Mouse (Mus musculus) heart, embryonic 14.5 days (tissue): ENCODE results near the gene Thbs3. TPM values are rescaled to one million over a fixed set of nuclear protein-coding genes. Genes with fewer than 3 reads are reported as not detected.

Source experiments
- ATAC-seq: fragments of 200-750 bp; cut with Nextera tagmentation; 2 replicates; pipeline ENCODE4 v1.8.0; 2017; ENCODE audit warnings: low read depth, moderate TSS enrichment; ENCODE audit not compliant: insufficient number of reproducible peaks, insufficient read depth, low FRiP score
- H3K27ac ChIP-seq, 2 experiments: fragments of 200-500 bp in 1 of 2; fragments of 300-500 bp in 1 of 2; sonication (generic) in 1 of 2; replicated peaks in 1 of 2; 2 replicates each; pipeline ENCODE4 v1.5.1; 2012 to 2014; ENCODE audit warnings: low read depth in 2 of 2, low read length in 2 of 2, control low read depth in 1 of 2, mild to moderate bottlenecking in 1 of 2, mixed read lengths in 1 of 2; ENCODE audit not compliant: control insufficient read depth in 1 of 2, insufficient read depth in 1 of 2
- H3K27me3 ChIP-seq: fragments of 300-500 bp; sonication (generic); 2 replicates; pipeline ENCODE4 v1.6.1; 2014; ENCODE audit warnings: mild to moderate bottlenecking, low read length, control low read depth; ENCODE audit not compliant: control insufficient read depth, insufficient read depth
- H3K36me3 ChIP-seq: fragments of 300-500 bp; sonication (generic); 2 replicates; pipeline ENCODE4 v1.6.1; 2014; ENCODE audit warnings: mild to moderate bottlenecking, control low read depth, low read length, mixed read lengths; ENCODE audit not compliant: control insufficient read depth, insufficient read depth
- H3K4me1 ChIP-seq, 2 experiments: fragments of 200-500 bp in 1 of 2; fragments of 300-500 bp in 1 of 2; sonication (generic) in 1 of 2; 2 replicates each; pipeline ENCODE4 v1.6.1; 2012 to 2014; ENCODE audit warnings: low read length in 2 of 2, control low read depth in 1 of 2, mixed read lengths in 1 of 2; ENCODE audit not compliant: control insufficient read depth in 2 of 2, insufficient read depth in 2 of 2
- H3K4me2 ChIP-seq: fragments of 300-500 bp; sonication (generic); 2 replicates; pipeline ENCODE4 v1.6.1; 2014; ENCODE audit warnings: mild to moderate bottlenecking, low read length
- H3K4me3 ChIP-seq, 2 experiments: fragments of 200-500 bp in 1 of 2; fragments of 300-500 bp in 1 of 2; sonication (generic) in 1 of 2; 2 replicates each; pipeline ENCODE4 v1.5.1; 2012 to 2014; ENCODE audit warnings: low read length in 2 of 2, mild to moderate bottlenecking in 2 of 2, control low read depth in 1 of 2, low read depth in 1 of 2, moderate library complexity in 1 of 2; ENCODE audit not compliant: control insufficient read depth in 1 of 2, insufficient read depth in 1 of 2
- H3K9ac ChIP-seq: fragments of 300-500 bp; sonication (generic); 2 replicates; pipeline ENCODE4 v1.6.1; 2014; ENCODE audit warnings: mild to moderate bottlenecking, low read length
- H3K9me3 ChIP-seq: fragments of 300-500 bp; sonication (generic); 2 replicates; pipeline ENCODE4 v1.6.1; 2016; ENCODE audit warnings: low read length, control low read depth; ENCODE audit not compliant: control insufficient read depth
- WGBS: fragments of 180-500 bp; shearing (Covaris S2); extraction: QIAGEN DNeasy Blood & Tissue Kit; methylation state at CpG from one replicate; pipeline ENCODE4 v1.1.7; 2014; 5-methylcytosine and 5-hydroxymethylcytosine counted together
- polyA plus RNA-seq: library from polyadenylated mRNA; unstranded; fragments of >200 nt; fragmentation: Nextera tagmentation; extraction: Ambion mirVana; gene quantifications from 2 replicates; pipeline ENCODE4 v1.2.1, GENCODE M21; 2014

The Thbs3 gene
- polyA plus RNA-seq, 1 experiment from 2014 or later, result 14.5 TPM

DNA sequence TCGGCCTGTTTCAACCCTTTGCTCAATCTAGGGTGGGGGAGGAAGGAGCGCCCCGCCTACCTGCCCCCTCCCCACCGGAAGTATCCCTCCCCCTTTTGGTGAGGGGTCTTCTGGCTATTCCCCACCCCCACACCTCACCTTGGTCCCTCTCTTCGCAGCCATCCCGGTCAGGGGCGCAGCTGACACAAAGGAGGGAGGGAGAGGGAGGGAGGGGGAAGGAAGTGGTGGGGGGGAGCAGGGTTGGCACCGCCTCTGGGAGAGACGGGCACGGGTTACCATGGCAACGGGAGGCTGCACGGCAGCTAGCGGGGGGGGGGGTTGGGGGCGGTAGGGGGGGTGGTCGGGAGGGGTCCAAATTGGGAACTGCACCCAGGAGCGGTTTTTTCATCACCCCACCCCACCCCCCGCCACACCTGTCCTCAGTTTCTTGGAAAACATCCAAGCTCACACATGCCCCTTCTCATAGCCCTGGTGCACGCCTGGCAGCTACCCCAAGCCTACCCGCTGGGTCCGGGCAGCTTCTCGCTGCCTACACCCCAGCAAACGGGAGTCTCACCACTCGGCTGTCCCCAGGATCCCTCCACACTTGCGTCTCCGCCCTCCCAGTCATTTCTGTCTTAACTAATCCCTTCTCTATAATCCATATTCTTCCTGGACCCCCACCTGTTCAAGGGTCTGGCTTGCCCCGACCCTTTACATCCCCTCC is 30.2 kb downstream of the Thbs3 start:
- peaks cover 11% of the 10 kb centered on the region for H3K36me3 ChIP-seq
- H3K9ac ChIP-seq, result peak overlapping the region; percentile 52
- peak overlapping the region; percentile 30 to 35 for H3K4me3 ChIP-seq
- ATAC-seq, result no peak
- peaks cover 25% of the 10 kb centered on the region for H3K27me3 ChIP-seq
- WGBS, result under 1% methylated on average over 18 of the region's 26 CpGs
- peaks cover 8 to 29% of the 10 kb centered on the region in 2 experiments for H3K4me1 ChIP-seq
- no peak overlapping the region for H3K27ac ChIP-seq
- no peaks in the 10 kb centered on the region for H3K9me3 ChIP-seq
- peak overlapping the region; percentile 88 for H3K4me2 ChIP-seq

DNA sequence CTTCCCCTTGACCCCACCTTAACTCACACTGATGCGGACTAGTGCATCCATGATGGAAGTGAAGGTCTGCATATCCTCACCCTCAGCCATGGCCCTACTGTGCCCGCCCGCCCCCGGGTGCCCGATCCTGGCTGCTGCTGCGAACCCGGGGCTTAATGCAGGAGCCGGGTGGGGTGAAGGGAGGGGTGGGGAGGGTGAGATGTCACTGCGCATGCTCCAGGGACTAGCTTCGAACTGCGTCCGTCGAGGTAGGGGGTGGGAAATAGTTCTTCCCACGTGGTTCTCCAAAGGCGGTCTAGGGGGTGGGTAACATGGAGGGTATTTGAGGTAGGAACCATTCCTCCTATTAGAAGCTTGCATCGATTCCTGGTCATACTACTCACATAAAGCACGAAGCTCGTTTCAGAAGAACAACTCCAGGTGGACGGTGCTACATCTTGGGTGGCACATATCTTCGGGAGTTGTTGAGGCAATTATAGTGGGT is 30.8 kb downstream of the Thbs3 start, which contains the start of gene Krtcap2:
Gene Krtcap2 (plus strand): TSS at position 279 of the 484 bp plus-strand sequence.
- H3K36me3 ChIP-seq, result peaks cover 11% of the 10 kb centered on the region
- peaks cover 25% of the 10 kb centered on the region for H3K27me3 ChIP-seq
- peak within 1 kb of the TSS; percentile 69 to 88 for H3K4me3 ChIP-seq
- peak within 1 kb of the TSS; percentile 84 for H3K9ac ChIP-seq
- H3K9me3 ChIP-seq, result no peaks in the 10 kb centered on the region
- ATAC-seq, result 0 out of 2 replicates have a peak, but pooled peaks have one; percentile 10
- H3K4me2 ChIP-seq, result peak within 1 kb of the TSS; percentile 88
- peaks cover 10 to 29% of the 10 kb centered on the region in 2 experiments for H3K4me1 ChIP-seq
- peak within 1 kb of the TSS; percentile 18 to 75 for H3K27ac ChIP-seq
- 5% methylated on average over 20 of the region's 20 CpGs for WGBS

DNA sequence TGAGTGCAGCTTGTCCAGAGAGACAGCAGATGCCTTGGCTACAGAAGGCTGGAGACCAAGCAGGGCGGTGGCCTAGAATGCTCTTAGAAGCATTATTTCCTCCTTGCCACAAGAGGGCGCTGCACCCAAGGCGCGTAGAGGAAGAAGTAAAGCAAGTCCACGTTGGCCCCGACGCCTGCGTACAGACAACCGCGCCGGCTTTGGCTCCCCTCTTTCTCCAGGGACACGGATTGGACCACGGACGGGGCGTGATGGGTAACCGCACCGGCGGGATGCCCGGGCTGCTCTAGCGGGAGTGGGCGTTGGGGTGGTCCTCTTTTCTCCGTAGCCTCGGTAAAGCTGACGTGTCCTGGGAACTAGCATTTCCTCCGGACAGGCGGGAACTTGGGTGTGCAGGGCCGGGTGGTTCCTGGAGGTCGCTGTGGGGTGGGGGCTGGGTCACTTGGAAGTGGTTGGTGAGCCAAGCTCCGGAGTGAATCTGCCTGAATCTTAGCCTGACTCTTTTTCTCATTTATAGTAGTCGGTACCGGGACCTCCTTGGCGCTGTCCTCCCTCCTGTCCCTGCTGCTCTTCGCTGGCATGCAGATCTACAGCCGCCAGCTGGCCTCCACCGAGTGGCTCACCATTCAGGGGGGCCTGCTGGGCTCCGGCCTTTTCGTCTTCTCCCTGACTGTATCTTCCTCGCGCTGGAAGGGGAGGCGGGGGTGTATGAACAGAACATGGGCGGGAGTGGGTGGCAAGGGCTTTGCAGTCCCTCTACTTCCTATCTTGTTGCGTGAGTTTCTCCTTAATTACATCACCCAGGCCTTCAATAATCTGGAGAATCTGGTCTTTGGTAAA is 31.5 kb downstream of the Thbs3 start, which contains the start of gene Trim46:
Gene Trim46 (minus strand): TSS at position 49 of the 840 bp plus-strand sequence.
- Histone ChIP-seq H3K9ac (peak within 1 kb of the TSS; percentile 84), H3K4me1 (peaks cover 18 to 37% of the 10 kb centered on the region in 2 experiments), H3K9me3 (no peaks in the 10 kb centered on the region), H3K4me3 (peak within 1 kb of the TSS; percentile 69 to 88), H3K27me3 (peaks cover 25% of the 10 kb centered on the region), H3K36me3 (peaks cover 11% of the 10 kb centered on the region), H3K4me2 (peak within 1 kb of the TSS; percentile 88), H3K27ac (peak within 1 kb of the TSS; percentile 18 to 75)
- 1% methylated on average over 42 of the region's 42 CpGs for WGBS
- ATAC-seq, result peak; percentile 71

DNA sequence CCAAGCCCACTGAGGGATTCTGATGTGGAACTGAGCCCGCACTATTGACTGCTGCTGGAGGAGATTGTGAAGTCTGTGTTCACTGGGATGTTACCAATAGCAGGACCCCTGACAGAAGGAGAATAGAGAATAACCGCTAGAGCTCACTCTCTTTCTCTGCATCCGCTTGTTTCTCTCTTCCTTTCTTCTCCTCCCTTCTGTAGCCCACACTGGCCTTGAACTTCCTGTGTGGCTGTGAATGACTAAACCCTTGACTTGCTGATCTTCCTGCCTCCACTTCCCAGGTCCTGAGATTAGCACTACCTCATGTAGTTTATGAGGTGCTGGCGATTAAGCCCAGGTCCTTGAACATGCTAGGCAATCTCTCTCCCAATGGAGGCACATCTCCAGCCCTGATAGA is 32.5 kb downstream of the Thbs3 start:
- no peak overlapping the region for H3K4me3 ChIP-seq
- no peaks in the 10 kb centered on the region for H3K9me3 ChIP-seq
- peaks cover 18 to 38% of the 10 kb centered on the region in 2 experiments for H3K4me1 ChIP-seq
- no peak for ATAC-seq
- H3K36me3 ChIP-seq, result peaks cover 11% of the 10 kb centered on the region
- peak overlapping the region; percentile 88 for H3K4me2 ChIP-seq
- peak overlapping the region; percentile 84 for H3K9ac ChIP-seq
- peaks cover 27% of the 10 kb centered on the region for H3K27me3 ChIP-seq
- WGBS, result 76% methylated on average over 4 of the region's 4 CpGs
- no peak overlapping the region for H3K27ac ChIP-seq

DNA sequence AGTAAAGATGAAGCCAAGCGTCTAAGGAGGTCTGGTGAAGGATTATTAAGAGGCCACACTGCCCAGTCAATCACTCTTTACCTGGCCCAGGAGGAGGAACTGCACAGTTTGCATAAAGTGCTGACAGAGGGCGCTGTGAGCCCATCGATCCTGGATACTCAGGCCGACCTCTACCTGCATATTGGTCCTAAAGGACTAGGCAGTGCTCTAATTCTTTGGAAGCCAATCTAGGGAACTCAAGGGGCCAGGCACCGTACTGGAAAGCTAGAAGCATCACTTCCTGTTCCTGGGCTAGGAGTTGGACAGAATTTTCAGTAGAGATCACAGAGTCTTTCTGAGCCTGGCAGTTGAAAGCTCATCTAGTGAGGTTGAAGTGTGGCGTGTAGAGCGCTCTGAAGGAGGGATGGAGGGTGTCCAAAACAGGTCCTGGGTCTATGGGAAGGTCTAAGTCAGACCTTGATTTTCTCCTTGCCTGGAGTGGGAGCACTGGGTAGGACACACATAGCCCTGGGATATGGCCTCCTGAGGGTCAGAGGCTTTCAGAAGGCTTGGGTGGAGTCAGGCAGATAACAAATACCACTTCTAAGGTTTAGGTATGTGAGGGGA is 35.6 kb downstream of the Thbs3 start:
- Histone ChIP-seq H3K4me2 (no peak overlapping the region), H3K4me1 (peaks cover 13 to 23% of the 10 kb centered on the region in 2 experiments), H3K9me3 (no peaks in the 10 kb centered on the region), H3K36me3 (peaks cover 11% of the 10 kb centered on the region), H3K27ac (peak overlapping the region; percentile 24 to 42; a peak in 2 of 4 replicates), H3K27me3 (peaks cover 3% of the 10 kb centered on the region; the same call in 1 of the 2 replicates), H3K4me3 (no peak overlapping the region), H3K9ac (no peak overlapping the region)
- WGBS, result 16% methylated on average over 7 of the region's 7 CpGs
- no peak for ATAC-seq

DNA sequence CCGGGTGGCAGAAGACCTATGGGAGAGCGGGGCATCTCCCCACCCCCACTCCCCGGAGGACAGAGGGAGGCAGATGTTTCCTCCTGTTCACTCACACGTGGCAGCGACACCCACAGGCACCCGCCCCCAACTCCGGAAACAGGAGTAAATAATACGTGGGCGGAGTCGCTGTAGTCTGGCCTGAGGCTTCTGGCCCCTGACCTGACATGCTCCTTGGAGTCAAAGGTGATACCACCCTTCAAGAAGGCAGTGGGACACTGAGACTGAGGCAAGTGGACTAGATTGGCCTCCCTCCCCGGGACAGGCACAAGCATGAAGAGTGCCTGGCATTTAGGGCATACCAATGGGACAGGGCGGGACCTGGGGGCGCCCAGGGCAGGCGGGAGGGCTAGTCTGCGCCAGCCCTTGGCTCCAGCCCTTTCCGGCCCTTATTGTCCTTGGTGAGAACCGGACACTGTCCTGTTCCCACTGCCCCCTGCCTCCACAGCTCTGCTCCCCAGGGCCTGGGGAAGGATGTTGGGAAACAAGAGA is 36.5 kb downstream of the Thbs3 start:
- Histone ChIP-seq H3K9me3 (no peaks in the 10 kb centered on the region), H3K4me1 (peaks cover 13 to 17% of the 10 kb centered on the region in 2 experiments), H3K27me3 (peaks cover 3% of the 10 kb centered on the region; the same call in 1 of the 2 replicates), H3K9ac (0 out of 2 replicates have a peak overlapping the region, but pooled peaks have one; percentile 18), H3K36me3 (peaks cover 11% of the 10 kb centered on the region), H3K4me2 (peak overlapping the region; percentile 42), H3K27ac (peak overlapping the region; percentile 56 to 83), H3K4me3 (0 out of 4 replicates have a peak overlapping the region, but pooled peaks of 1 of the 2 experiments have one; percentile 6)
- 9% methylated on average over 17 of the region's 17 CpGs for WGBS
- ATAC-seq, result peak; percentile 66

DNA sequence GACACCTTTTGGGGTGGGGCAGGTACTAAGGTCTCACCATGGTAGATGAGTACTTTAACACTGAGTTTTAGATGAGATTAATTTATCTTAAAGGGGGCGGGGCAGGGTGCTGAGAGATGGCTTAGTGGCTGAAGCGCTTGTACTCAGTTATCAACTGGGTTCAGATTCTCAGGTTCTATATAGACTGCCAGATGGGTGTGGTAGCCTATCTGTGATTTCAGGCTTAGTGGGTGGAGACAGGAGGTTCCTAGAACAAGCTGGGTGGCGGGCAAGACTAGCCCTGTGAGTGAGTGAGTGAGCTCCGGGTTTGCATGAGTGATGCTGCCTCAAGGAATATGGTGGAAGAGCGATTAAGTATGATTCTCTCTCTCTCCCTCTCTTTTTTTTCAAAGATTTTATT is 40.0 kb downstream of the Thbs3 start:
- no peak overlapping the region for H3K27ac ChIP-seq

More for the DNA sequence above, 40.0 kb downstream of the Thbs3 start:
- Histone ChIP-seq H3K9me3 (no peaks in the 10 kb centered on the region), H3K4me3 (no peak overlapping the region), H3K27me3 (peaks cover 3% of the 10 kb centered on the region; the same call in 1 of the 2 replicates), H3K4me1 (peaks cover 9 to 11% of the 10 kb centered on the region in 2 experiments), H3K9ac (no peak overlapping the region), H3K4me2 (no peak overlapping the region), H3K36me3 (no peaks in the 10 kb centered on the region; the same call in 1 of the 2 replicates)
- no peak for ATAC-seq
- WGBS, result 80% methylated on average over 5 of the region's 5 CpGs
